Comparison of ENCODE assay signal across 10 mouse cellular contexts in genomic region chr12:102391982-102392381, GRCm38 (mm10). TPM values are rescaled to one million over a fixed set of nuclear protein-coding genes. Genes with fewer than 3 reads are reported as not detected.
DNase-seq lines count a peak whose midpoint lies in the region; ATAC-seq and TF ChIP-seq lines count a peak whose summit lies in the region.
"Had no signal": no experiment of that assay in that cellular context is flagged by ENCODE, and none has a peak within 500 bp of the region (broad histone marks: within the 10 kb centered on the region; RNA-seq: fewer than 3 reads in every experiment).

No protein-coding gene starts in this region.

- no peaks in the 10 kb centered on the region for H3K9me3 ChIP-seq in forebrain, embryonic 13.5 days (replicated peaks)
- H3K9me3 ChIP-seq: embryonic facial prominence, embryonic 12.5 days; limb, embryonic 12.5 days had no signal

- H3K4me2 ChIP-seq in forebrain, embryonic 13.5 days = no peak overlapping the region
- H3K4me2 ChIP-seq: embryonic facial prominence, embryonic 12.5 days; limb, embryonic 12.5 days had no signal

- no peak for ATAC-seq in monocyte, adult 5-6 weeks (replicated peaks; ENCODE audit: insufficient number of reproducible peaks, low FRiP score, low TSS enrichment, poor library complexity, severe bottlenecking)
- ATAC-seq in forebrain, embryonic 13.5 days = no peak

- DNase-seq in gastrocnemius, adult 2 months = peak; percentile 54
- no peak for DNase-seq in gastrocnemius, postnatal 36 days
- DNase-seq in thymus, adult 2 months = peak; percentile 34
- no peak for DNase-seq in thymus, postnatal 36 days
- peak; percentile 36 for DNase-seq in lung, postnatal 25 days (ENCODE audit: low spot score)

- 89% methylated on average over 4 of the region's 4 CpGs for WGBS in thymus, adult 2 months
- 73% methylated on average over 4 of the region's 4 CpGs for WGBS in forebrain, embryonic 13.5 days

- intact Hi-C loops in gastrocnemius, adult 2 months (cut with DNase I) = loop anchor here (1.0 kb wide), 1 partner anchor 69 kb away; no protein-coding TSS in a partner anchor
- intact Hi-C loops in gastrocnemius, postnatal 36 days (cut with DNase I) = loop anchor here (1.0 kb wide), 1 partner anchor 69 kb away; no protein-coding TSS in a partner anchor

- no peak overlapping the region for H3K27ac ChIP-seq in gastrocnemius, adult 2 months
- H3K27ac ChIP-seq in thymus, adult 2 months (ENCODE audit: control insufficient read depth, insufficient read depth, low read length) = no peak overlapping the region
- no peak overlapping the region for H3K27ac ChIP-seq in cortical plate, adult 2 months (ENCODE audit: insufficient read depth, low read length)
- no peak overlapping the region for H3K27ac ChIP-seq in forebrain, embryonic 13.5 days
- H3K27ac ChIP-seq: embryonic facial prominence, embryonic 12.5 days; limb, embryonic 12.5 days had no signal

- H3K4me1 ChIP-seq in thymus, adult 2 months (replicated peaks; ENCODE audit: control insufficient read depth, insufficient read depth, low read length) = no peaks in the 10 kb centered on the region
- no peaks in the 10 kb centered on the region for H3K4me1 ChIP-seq in cortical plate, adult 2 months (ENCODE audit: control insufficient read depth, insufficient read depth, low read length)
- H3K4me1 ChIP-seq in forebrain, embryonic 13.5 days = no peaks in the 10 kb centered on the region; the same call in 1 of the 2 replicates
- H3K4me1 ChIP-seq: embryonic facial prominence, embryonic 12.5 days; limb, embryonic 12.5 days had no signal

- TF ChIP-seq CTCF in gastrocnemius, adult 2 months (IDR thresholded peaks at IDR 0.05) = peak; percentile 83
- TF ChIP-seq CTCF in thymus, adult 2 months (IDR thresholded peaks at IDR 0.05; ENCODE audit: borderline replicate concordance, control insufficient read depth, extremely low read depth, insufficient read depth, low read length, poor library complexity) = no peak; the same call in 1 of the 2 replicates
- peak; percentile 60 for TF ChIP-seq CTCF in cortical plate, adult 2 months (IDR thresholded peaks at IDR 0.05; ENCODE audit: extremely low read depth, insufficient read depth, low read length)

- no peaks in the 10 kb centered on the region for H3K27me3 ChIP-seq in thymus, adult 2 months (ENCODE audit: control insufficient read depth, insufficient read depth, low read length)
- no peaks in the 10 kb centered on the region for H3K27me3 ChIP-seq in forebrain, embryonic 13.5 days
- H3K27me3 ChIP-seq: embryonic facial prominence, embryonic 12.5 days had no signal

- no peak overlapping the region for H3K9ac ChIP-seq in forebrain, embryonic 13.5 days
- H3K9ac ChIP-seq: embryonic facial prominence, embryonic 12.5 days; limb, embryonic 12.5 days had no signal

- TF ChIP-seq POLR2A in thymus, adult 2 months (IDR thresholded peaks at IDR 0.05; ENCODE audit: control insufficient read depth, extremely low read depth, insufficient read depth, low read length, poor library complexity) = no peak
- no peak for TF ChIP-seq POLR2A in cortical plate, adult 2 months (IDR thresholded peaks at IDR 0.05; ENCODE audit: extremely low read depth, insufficient read depth, low read length)

- H3K4me3 ChIP-seq in gastrocnemius, adult 2 months = no peak overlapping the region
- H3K4me3 ChIP-seq in thymus, adult 2 months (ENCODE audit: control insufficient read depth, insufficient read depth, low read length) = no peak overlapping the region
- H3K4me3 ChIP-seq in cortical plate, adult 2 months (ENCODE audit: insufficient read depth, low read length) = no peak overlapping the region
- H3K4me3 ChIP-seq in forebrain, embryonic 13.5 days = no peak overlapping the region
- H3K4me3 ChIP-seq: embryonic facial prominence, embryonic 12.5 days; limb, embryonic 12.5 days had no signal

- H3K36me3 ChIP-seq in thymus, adult 2 months (ENCODE audit: control insufficient read depth, insufficient read depth, low read length) = peaks cover 8% of the 10 kb centered on the region; the same call in 1 of the 2 replicates
- H3K36me3 ChIP-seq in forebrain, embryonic 13.5 days (ENCODE audit: poor library complexity, severe bottlenecking) = peaks cover 15% of the 10 kb centered on the region

RNA-seq across cellular contexts. Expression of gene Lgmn, which starts 47.6 kb away (rescaled TPM):
- 10 to 100 TPM; 21.1 to 30.2 TPM for total RNA-seq in gastrocnemius, adult 2 months (2021)
- total RNA-seq in gastrocnemius, postnatal 36 days (2021) = 10 to 100 TPM; 26.2 to 27.7 TPM
- 66.8 and 88.9 TPM in 2 replicates for polyA plus RNA-seq in thymus, adult 2 months (2012; rRNA removed)
- 121 and 132 TPM in 2 replicates for polyA plus RNA-seq in cortical plate, adult 2 months (2012; rRNA removed)
- total RNA-seq in monocyte, adult 5-6 weeks (2017) = 99.2 to 194 TPM (median 145 TPM) in 3 replicates
- polyA plus RNA-seq in forebrain, embryonic 13.5 days (2015; fragmentation: Nextera tagmentation; extraction: Ambion mirVana) = 47.9 and 48.4 TPM in 2 replicates

Comparison
In these comparisons a context has a peak if more than half of its experiments do, and no peak if none do; other contexts are left out.
1. DNase-seq: peak in gastrocnemius, adult 2 months (single experiment), thymus, adult 2 months (single experiment) and lung, postnatal 25 days (single experiment); none in gastrocnemius, postnatal 36 days (0 of 2) and thymus, postnatal 36 days (0 of 2).